Mouse (Mus musculus) megakaryocyte, embryonic 14.5 days (primary cell): ENCODE data around the gene Meiob.

ENCODE experiments used
- FLI1 ChIP-seq: IDR thresholded peaks from 2 replicates; pipeline ENCODE4 v1.6.1; 2012; ENCODE audit warnings: low read length, inconsistent platforms, mixed read lengths
- GATA1 ChIP-seq: IDR thresholded peaks from 3 replicates; pipeline ENCODE4 v1.6.1; 2012; ENCODE audit warnings: mixed read lengths, low read length, inconsistent platforms, borderline replicate concordance

- TF ChIP-seq GATA1 (no peak), FLI1 (no peak)
Measured at GRCm38 (mm10) chr17:24850773-24851127, 46.7 kb downstream of the Meiob start.
